Mouse (Mus musculus) right cerebral cortex, postnatal 10 days (tissue): ENCODE results near the gene Trim2.

Source experiments
- DNase-seq, 2 experiments: peaks; one replicate each; pipeline ENCODE4 v3.0.0; 2021; ENCODE audit warnings: low spot score in 2 of 2

Trim2 gene

GRCm38 (mm10) chr3:84257989-84258517 is 48.6 kb downstream of the Trim2 start:
- DNase-seq, result no peak

- no peak for DNase-seq
Observed at GRCm38 (mm10) chr3:84254520-84254878, 52.2 kb downstream of the Trim2 start.

- no peak for DNase-seq
Observed at GRCm38 (mm10) chr3:84253655-84254519, 52.8 kb downstream of the Trim2 start.

GRCm38 (mm10) chr3:84252776-84253654 is 53.7 kb downstream of the Trim2 start:
- peak; percentile 83 to 88 for DNase-seq

- DNase-seq, result no peak
Observed at GRCm38 (mm10) chr3:84251721-84252120, 55.0 kb downstream of the Trim2 start.

- no peak for DNase-seq
Observed at GRCm38 (mm10) chr3:84250275-84250674, 56.4 kb downstream of the Trim2 start.

- peak in 1 of 2 experiments; percentile 62 for DNase-seq
Observed at GRCm38 (mm10) chr3:84247789-84248188, 58.9 kb downstream of the Trim2 start.

- peak; percentile 77 to 89 for DNase-seq
Observed at GRCm38 (mm10) chr3:84246421-84246861, 60.2 kb downstream of the Trim2 start.

- no peak for DNase-seq
Observed at GRCm38 (mm10) chr3:84243116-84243515, 63.6 kb downstream of the Trim2 start.

- no peak for DNase-seq
Observed at GRCm38 (mm10) chr3:84242497-84242896, 64.2 kb downstream of the Trim2 start.

- DNase-seq, result no peak
Observed at GRCm38 (mm10) chr3:84241098-84241497, 65.6 kb downstream of the Trim2 start.

- DNase-seq, result no peak
Observed at GRCm38 (mm10) chr3:84235420-84236304, 71.0 kb downstream of the Trim2 start.

- no peak for DNase-seq
Observed at GRCm38 (mm10) chr3:84234562-84234961, 72.1 kb downstream of the Trim2 start.

- no peak for DNase-seq
Observed at GRCm38 (mm10) chr3:84233663-84234415, 72.8 kb downstream of the Trim2 start.

- DNase-seq, result no peak
Observed at GRCm38 (mm10) chr3:84232312-84232711, 74.4 kb downstream of the Trim2 start.

- peak in 1 of 2 experiments; percentile 54 for DNase-seq
Observed at GRCm38 (mm10) chr3:84230988-84231387, 75.7 kb downstream of the Trim2 start.

- peak; percentile 60 to 73 for DNase-seq
Observed at GRCm38 (mm10) chr3:84228911-84229310, 77.8 kb downstream of the Trim2 start.

- DNase-seq, result peak; percentile 65 to 71
Observed at GRCm38 (mm10) chr3:84228203-84228870, 78.3 kb downstream of the Trim2 start.

- no peak for DNase-seq
Observed at GRCm38 (mm10) chr3:84227628-84228027, 79.0 kb downstream of the Trim2 start.

GRCm38 (mm10) chr3:84224982-84225381 is 81.7 kb downstream of the Trim2 start:
- no peak for DNase-seq
